Mouse (Mus musculus) olfactory bulb, adult 2 months (tissue): Measurements from ENCODE around the gene Ugt2b37.
"Not testable (repeated sequence)": the region's sequence is repeated elsewhere in the genome, so short reads cannot be mapped to it uniquely, and the experiment has no call there.

Experiments used
- CTCF ChIP-seq: fragments of 200-500 bp; IDR thresholded peaks from 2 replicates; pipeline ENCODE4 v1.5.1; 2012; ENCODE audit warnings: low read depth, mild to moderate bottlenecking, low read length, moderate library complexity; ENCODE audit not compliant: insufficient read depth
- POLR2A ChIP-seq: fragments of 200-500 bp; IDR thresholded peaks from 2 replicates; pipeline ENCODE4 v1.6.1; 2012; ENCODE audit warnings: mild to moderate bottlenecking, low read depth, low read length, moderate library complexity; ENCODE audit not compliant: insufficient read depth

DNA sequence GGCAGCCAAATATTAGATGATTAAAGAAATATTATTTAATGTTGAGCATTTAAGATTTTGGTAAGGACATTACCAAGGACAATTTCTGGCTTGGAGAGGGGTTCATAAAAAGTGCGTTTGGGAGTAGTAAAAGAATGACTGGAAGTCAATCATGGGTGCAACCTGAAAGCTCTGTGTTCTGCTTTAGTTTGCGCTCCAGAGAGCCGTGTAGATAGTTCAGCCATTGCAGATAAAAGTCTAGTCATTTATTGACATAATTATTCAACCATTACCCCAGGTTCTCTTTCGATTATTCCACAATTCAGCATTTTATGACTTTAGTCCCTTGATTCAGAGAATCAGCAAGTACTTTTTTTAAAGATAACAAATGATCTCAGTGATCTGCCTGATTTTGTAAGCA lies 31.6 kb upstream of the Ugt2b37 start:
- not testable (repeated sequence) for TF ChIP-seq CTCF, POLR2A
